Mouse (Mus musculus) skeletal muscle tissue, adult 2 months (tissue): Measurements from ENCODE around the gene Klhl21.
"Not testable (repeated sequence)": the region's sequence is repeated elsewhere in the genome, so short reads cannot be mapped to it uniquely, and the experiment has no call there.

ENCODE experiments used
- DNase-seq: peaks from one replicate; pipeline ENCODE4 v3.0.0-alpha.2; 2012; ENCODE audit warnings: low read depth, low spot score

Klhl21 gene

DNA sequence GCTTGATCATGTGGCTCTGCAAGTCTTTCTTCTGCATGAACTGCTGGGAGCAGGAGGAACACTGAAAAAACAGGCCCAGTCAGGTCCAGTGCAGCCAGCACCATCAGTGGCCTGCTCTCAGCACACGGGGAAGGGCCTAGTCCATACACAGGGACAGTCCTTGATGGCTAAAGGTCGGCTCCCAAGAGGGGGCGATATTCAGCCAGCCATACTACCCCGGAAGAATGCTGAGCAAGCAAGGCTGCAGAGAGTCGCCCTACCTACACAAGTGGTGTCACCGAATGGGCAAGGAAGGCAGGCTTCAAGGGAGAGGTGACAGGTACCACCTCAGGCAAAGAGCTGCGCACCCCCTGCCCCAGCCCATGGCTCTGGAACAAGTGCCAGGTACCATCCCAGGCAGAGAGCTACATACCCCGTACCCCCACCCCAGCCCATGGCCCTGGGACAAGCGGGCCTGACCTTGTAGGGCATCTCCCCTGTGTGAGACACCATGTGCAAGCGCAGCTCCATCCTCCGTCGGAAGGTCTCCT lies 13.0 kb downstream of the Klhl21 start:
- DNase-seq, result no peak

- no peak for DNase-seq
These were observed 13.9 kb downstream of the Klhl21 start for GRCm38 (mm10) chr4:152022506-152022905.

DNA sequence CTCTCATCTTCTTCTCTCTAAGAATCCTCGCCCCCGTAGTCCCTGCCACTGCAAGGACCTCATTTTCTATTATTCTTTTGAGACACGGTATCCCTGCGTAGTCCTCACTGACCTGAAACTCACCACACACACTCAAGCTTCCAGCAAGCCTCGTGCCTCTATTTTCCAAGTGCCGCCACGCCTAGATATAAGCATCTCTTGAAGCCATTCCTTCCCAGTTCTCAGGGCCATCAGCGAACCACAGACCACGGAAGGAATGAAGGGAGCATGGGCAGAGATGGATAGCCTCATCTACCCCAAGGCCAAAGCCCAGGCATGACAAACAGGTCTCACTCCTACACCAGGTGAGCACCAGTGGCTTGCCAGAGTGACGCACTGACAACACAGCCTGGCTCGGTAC lies 15.9 kb downstream of the Klhl21 start:
- no peak for DNase-seq

- DNase-seq, result no peak
These were observed 18.3 kb downstream of the Klhl21 start for GRCm38 (mm10) chr4:152026751-152027508.

DNA sequence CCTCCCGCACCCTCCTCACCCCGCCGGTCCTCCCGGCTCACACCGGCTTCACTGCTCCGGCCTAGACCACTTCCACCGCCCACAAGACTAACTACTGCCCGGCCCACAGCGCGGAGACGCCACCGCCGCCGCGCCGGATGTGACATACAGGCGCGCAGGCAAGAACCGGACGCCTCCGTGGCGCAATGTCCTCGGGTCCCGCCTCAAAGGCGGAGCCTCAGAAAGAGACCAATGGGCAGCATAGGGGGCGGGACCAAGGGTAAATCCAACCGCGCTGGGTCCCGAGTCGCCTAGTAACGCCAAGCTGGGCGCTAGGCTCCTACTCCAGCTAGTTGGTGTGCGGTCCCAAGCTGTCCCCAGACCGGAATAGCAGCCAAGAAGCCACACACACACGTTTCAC lies 18.9 kb downstream of the Klhl21 start, which contains the start of gene Zbtb48:
Zbtb48 (minus strand) TSS at position 148 of the 400 bp plus-strand sequence.
- DNase-seq, result peak; percentile 91

GRCm38 (mm10) chr4:152028456-152028855 lies 19.9 kb downstream of the Klhl21 start:
- DNase-seq, result no peak

GRCm38 (mm10) chr4:152029087-152029486 lies 20.5 kb downstream of the Klhl21 start:
- no peak for DNase-seq

- DNase-seq, result no peak
These were observed 21.4 kb downstream of the Klhl21 start for GRCm38 (mm10) chr4:152029997-152030396.

DNA sequence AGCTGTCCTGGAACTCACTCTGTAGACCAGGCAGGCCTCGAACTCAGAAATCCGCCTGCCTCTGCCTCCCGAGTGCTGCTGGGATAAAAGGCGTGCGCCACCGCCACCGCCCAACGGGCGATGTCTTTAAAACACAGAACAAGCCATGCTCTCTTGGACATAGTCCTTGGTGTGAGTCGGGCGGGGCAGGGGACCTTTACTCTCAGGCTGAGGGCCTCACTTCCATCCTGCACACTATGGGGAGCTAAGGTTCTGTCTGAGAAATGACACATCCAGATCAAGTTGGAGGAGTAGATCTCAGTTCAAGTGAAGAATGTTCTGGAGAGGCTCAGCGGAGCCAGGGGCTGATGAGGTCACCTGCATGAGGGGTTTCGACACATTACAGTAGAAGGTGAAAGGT lies 24.3 kb downstream of the Klhl21 start:
- no peak for DNase-seq

DNA sequence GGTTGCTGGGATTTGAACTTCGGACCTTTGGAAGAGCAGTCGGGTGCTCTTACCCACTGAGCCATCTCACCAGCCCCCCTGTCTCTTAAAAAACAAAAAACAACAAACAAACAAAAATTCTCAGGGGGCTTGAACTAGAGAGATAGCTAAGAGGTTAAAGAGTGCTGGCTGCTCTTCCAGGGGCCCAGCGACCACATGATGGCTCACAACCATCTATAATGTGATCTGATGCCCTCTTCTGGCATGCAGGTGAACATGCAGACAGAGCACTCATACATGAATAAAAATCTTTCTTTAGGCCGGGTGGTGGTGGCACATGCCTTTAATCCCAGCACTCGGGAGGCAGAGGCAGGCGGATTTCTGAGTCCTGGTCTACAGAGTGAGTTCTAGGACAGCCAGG lies 27.9 kb downstream of the Klhl21 start:
- not testable (repeated sequence) for DNase-seq

DNA sequence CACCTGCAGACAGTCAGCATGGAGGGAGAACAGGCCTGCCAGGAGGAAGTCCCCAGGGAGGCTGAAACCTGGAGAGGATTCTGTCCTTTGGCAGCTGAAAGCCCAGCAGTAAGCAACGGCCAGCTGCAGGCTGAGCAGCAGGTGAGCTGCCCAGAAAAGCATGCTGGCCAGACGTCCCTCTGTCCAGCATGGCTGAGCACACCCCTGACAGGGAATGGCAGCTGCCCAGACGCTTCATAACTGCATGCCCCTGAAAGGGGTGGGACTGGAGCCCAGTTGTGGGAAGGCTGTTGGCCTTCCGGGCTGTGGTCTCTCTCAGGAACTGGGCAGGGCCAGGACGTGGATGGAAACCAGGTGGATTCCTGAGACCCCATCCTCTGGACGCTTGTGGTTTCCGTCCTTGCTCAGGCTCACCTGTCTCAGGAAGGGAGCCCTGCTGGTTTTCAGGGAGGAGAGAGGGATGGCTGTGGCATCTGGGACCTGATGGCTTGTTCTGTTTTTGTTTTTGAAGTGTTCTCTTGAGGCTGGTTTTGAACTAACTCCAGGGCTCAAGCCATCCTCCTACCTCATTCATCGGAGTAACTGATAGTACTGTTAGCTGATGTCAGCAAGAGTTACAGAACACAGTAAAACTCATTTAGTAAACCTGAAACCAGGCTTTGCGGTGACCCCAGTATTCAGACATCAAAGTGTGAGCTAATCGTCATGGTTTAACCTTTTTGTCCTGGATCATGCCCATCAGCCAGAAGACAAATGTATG lies 29.8 kb downstream of the Klhl21 start, which contains the start of gene Tas1r1:
Tas1r1 (minus strand) TSS at position 344 of the 760 bp plus-strand sequence.
- peak; percentile 75 for DNase-seq

DNA sequence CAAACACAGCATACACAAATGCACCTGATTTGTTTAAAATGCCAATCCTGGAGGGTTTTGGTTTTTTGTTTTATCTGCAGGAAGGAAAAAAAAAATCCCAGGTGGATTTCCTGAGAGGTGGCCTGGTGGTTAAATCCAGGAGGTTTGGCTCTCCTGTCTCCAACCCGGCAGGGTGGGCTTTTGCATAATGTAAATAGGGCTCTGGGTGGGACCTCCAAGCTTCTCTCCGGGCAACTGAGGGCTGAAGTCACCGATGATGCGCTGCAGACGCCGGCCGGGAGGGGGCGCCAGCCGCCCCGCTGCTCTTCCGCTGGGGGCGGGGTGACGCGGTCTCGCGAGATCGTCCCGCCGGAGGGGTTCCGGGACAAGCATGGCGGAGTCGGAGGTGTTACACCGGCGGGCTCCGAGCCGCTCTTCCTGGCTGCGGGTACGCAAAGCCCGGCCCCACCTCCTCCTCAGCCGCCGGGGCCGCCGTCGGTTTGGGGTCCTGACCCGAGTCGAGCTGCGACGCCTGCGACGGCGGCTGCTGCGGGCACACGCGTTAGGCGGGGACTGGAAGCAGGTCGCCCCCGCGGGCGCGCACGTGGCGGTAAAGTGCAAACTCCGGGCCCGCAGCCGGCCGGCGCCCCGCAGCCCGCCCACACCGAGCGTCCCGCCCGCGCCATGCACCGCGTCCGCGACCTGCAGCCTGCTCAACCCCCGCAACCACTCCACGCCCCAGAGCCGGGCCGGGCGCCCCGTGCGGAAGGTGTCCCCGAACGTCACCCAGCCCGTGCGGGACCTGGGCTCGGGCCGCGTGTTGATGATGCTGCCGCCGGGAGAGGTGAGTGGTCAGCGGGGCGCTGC lies 30.6 kb downstream of the Klhl21 start, which contains the start of gene Nol9:
Nol9 (plus strand) TSS at position 337 of the 846 bp plus-strand sequence.
- DNase-seq, result peak; percentile 90

DNA sequence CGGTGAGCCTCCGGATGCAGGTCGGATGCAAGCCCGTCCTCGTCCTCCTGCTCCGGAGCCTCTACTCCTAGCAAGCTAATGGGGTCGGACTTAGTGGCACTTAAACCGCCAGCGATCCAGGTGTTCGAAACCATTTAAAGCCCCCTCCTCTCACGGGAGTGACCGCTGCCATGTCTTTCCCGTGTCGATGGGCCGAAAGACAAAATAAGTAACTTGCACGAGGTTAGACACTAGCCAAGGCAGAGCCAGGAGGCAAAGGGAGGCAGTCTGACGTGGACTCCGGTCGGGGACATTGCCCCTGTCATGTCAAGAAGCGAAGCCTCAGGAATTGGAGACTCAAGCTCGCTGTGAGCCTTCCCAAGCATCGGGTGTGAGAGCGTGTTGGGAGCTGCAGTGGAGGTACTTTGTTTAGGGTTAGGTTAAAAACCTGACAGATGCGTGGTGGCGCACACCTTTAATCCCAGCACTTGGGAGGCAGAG lies 31.3 kb downstream of the Klhl21 start:
- DNase-seq, result no peak

DNA sequence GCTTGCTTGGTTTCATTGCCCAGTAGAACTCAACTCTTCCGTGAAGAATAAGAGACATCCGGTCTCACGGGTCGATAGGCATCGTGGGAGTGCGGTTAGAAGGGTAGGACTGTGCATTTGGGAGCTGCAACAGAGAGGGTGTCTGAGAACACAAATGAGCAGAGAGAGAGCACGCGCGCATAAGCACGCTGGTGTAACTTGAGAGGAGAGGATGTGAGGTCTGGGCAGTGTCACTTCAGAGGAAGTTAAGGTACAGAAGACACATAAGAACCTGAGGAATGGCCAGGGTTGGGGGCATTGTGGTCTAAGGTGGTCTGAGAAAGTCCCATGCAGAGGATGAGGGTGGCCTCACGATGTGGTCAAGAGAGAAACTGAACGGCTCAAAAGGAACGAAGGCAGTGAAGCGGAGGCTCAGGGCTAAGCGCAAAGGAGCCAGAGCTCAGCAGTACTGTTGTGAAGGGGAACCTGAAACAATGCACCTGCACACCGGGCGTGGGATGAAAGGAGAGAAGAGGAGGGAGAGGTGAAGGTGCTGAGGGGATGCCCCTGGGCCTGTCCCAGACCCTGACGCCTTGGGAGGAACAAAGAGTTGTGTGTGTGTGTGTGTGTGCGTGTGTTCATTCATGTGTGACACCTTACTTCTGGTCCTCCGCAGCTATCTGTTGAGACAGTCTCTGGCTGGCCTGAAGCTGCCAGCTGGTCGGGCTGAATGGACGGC lies 33.5 kb downstream of the Klhl21 start:
- no peak for DNase-seq

DNA sequence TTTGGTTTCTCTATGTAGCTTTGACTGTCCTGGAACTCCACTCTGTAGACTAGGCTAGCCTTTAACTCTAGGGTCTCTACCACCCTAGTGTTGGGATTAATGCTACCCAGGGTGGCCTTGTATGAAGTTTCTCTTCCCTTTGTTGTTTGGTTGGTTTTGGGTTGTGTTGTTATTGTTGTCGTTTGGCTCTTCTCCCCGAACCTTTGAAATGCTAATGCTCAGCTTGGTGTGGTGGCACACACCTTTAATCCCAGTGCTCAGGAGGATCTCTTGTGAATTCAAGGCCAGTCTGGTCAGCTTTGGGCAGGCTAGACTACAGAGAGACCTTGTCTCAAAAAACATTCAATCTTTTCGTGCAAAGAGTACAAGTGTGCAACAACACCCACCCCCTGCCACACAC lies 34.6 kb downstream of the Klhl21 start:
- no peak for DNase-seq

DNA sequence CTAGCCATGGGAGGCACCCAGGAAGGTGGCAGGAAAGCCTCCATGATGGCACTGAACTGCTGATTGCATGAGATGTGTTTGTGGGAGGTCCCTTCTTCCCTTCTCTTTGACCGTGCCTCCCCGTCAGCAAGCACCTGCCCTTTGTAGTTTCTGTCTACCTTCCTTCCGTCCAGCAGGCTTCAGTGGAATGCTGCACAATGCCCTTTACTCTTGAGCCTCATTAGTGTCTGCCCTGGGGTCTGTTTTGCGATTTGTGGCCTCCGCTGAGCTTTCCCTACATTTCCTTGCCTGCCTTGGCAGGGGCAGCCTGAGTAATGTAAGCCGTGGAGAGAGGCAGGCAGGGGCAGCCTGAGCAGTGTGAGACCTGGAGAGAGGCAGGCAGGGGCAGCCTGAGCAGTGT lies 36.0 kb downstream of the Klhl21 start:
- no peak for DNase-seq

- DNase-seq, result peak; percentile 81
These were observed 53.9 kb downstream of the Klhl21 start for GRCm38 (mm10) chr4:152062390-152063110.

GRCm38 (mm10) chr4:152067280-152067679 lies 58.7 kb downstream of the Klhl21 start:
- no peak for DNase-seq
